Mouse (Mus musculus) embryonic fibroblast, embryonic 13.5 days (primary cell): ENCODE data around the gene Scnn1a. TPM values are rescaled to one million over a fixed set of nuclear protein-coding genes. Genes with fewer than 3 reads are reported as not detected.

Experiments
- H3K27ac ChIP-seq: 2 replicates; pipeline ENCODE4 v1.5.1; 2012; ENCODE audit warnings: low read length, control low read depth, inconsistent platforms; ENCODE audit not compliant: insufficient read depth
- H3K4me1 ChIP-seq: 2 replicates; pipeline ENCODE4 v1.6.1; 2011; ENCODE audit warnings: low read length; ENCODE audit not compliant: control insufficient read depth, insufficient read depth
- H3K4me3 ChIP-seq: 2 replicates; pipeline ENCODE4 v1.5.1; 2011; ENCODE audit warnings: mild to moderate bottlenecking, control low read depth, low read length; ENCODE audit not compliant: insufficient read depth
- CTCF ChIP-seq: IDR thresholded peaks from 2 replicates; pipeline ENCODE4 v1.5.1; 2011; ENCODE audit warnings: mild to moderate bottlenecking, control low read depth, low read length, moderate library complexity, borderline replicate concordance; ENCODE audit not compliant: insufficient read depth
- POLR2A ChIP-seq: IDR thresholded peaks from 2 replicates; pipeline ENCODE4 v1.6.1; 2011; ENCODE audit warnings: low read depth, mild to moderate bottlenecking, control low read depth, low read length, moderate library complexity
- polyA plus RNA-seq: library from polyadenylated mRNA; stranded (reverse); fragments of >200 nt; gene quantifications from 2 replicates; pipeline ENCODE4 v1.2.4, GENCODE M21; 2011; ENCODE audit warnings: low read depth; ENCODE audit not compliant: missing spikeins, insufficient read length

Scnn1a gene
- polyA plus RNA-seq, 1 experiment = 0.70 TPM

DNA sequence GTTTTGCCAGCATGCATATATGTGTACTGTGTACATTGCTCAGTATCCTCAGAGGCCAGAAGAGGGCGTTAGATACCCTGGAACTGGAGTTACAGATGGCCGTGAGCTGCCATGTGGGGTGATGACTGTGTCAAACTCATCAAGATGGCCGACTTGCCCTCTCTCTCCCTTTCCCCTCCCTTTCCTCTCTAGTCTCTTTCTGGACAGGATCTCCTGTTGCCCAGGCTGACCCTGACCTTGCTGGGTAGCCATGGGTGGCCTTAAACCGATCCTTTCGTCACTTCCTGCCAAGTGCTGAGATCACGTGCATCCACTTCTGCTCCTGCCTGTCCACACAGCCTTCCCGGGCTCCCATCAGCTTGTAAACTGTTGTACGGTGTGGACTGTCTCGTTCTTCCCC is 39.5 kb downstream of the Scnn1a start:
- H3K27ac ChIP-seq = no peak overlapping the region
- H3K4me3 ChIP-seq = no peak overlapping the region
- peaks cover 9% of the 10 kb centered on the region; the same call in 1 of the 2 replicates for H3K4me1 ChIP-seq
- TF ChIP-seq POLR2A (no peak), CTCF (no peak)

DNA sequence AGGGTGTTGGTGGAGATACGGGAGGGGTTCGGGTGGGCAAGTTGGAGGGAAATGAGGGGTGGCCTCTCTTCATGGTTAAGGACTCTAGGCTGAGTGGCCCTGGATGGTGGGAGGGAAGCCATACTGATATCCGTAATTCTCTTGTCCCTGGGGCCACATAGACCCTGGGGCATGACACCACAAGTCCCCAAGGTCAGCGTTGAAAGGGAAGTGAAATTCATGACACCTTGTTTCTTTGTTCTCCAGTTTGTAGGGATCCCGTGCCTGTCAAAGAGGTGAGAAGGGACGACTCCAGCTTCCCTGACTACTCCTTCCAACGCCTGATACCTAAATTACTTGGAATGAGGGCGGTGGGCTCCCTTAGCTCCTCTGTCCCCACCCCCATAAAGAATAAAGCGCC is 40.4 kb downstream of the Scnn1a start:
- no peak overlapping the region for H3K27ac ChIP-seq
- TF ChIP-seq POLR2A (no peak), CTCF (no peak)
- no peak overlapping the region for H3K4me3 ChIP-seq
- H3K4me1 ChIP-seq = peaks cover under 1% of the 10 kb centered on the region; the same call in 1 of the 2 replicates

DNA sequence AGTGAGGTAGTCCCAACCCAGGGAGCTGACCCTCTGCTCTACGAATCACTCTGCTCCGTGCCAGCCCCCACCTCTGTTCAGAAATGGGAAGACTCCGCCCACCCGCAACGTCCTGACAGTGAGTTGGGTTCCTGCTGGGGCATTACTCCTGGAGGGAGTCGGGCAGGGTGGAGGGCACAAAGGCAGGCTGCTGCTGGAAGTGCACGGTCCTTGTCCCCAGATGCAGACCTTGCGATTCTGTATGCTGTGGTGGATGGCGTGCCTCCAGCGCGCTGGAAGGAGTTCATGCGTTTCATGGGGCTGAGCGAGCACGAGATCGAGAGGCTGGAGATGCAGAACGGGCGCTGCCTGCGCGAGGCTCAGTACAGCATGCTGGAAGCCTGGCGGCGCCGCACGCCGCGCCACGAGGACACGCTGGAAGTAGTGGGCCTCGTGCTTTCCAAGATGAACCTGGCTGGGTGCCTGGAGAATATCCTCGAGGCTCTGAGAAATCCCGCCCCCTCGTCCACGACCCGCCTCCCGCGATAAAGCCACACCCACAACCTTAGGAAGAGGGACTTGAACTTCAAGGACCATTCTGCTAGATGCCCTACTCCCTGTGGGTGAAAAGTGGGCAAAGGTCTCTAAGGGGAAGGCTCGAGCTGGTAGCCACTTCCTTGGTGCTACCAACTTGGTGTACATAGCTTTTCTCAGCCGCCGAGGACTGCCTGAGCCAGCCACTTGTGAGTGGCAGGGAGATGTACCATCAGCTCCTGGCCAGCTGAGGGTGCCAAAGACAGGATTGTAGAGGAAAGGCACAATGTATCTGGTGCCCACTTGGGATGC is 41.2 kb downstream of the Scnn1a start:
- Histone ChIP-seq H3K27ac (no peak overlapping the region), H3K4me1 (no peaks in the 10 kb centered on the region), H3K4me3 (no peak overlapping the region)
- TF ChIP-seq POLR2A = no peak
- 0 out of 2 replicates have a peak, but pooled peaks have one; percentile 10 for TF ChIP-seq CTCF

DNA sequence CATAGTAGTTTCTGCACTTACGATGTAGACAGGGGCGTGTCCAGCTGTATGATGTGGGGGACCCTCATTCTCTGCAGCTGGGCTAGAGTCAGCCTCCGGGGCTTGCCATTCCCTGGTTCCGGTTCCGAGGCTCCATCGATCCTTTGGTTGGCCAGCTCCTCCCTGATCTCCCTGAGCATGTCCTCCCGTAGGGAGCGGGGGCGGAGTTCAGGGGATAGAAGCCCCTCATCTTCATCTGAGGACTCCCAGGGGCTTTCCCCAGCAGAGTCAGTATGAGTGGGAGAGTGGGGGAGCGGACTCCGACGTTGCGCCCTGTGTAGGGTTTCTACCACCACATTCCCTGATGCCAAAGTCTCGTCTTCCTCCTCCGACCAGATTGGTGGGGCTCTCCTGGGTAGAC is 42.6 kb downstream of the Scnn1a start:
- H3K27ac ChIP-seq = no peak overlapping the region
- TF ChIP-seq CTCF (no peak), POLR2A (no peak)
- no peak overlapping the region for H3K4me3 ChIP-seq
- no peaks in the 10 kb centered on the region for H3K4me1 ChIP-seq

DNA sequence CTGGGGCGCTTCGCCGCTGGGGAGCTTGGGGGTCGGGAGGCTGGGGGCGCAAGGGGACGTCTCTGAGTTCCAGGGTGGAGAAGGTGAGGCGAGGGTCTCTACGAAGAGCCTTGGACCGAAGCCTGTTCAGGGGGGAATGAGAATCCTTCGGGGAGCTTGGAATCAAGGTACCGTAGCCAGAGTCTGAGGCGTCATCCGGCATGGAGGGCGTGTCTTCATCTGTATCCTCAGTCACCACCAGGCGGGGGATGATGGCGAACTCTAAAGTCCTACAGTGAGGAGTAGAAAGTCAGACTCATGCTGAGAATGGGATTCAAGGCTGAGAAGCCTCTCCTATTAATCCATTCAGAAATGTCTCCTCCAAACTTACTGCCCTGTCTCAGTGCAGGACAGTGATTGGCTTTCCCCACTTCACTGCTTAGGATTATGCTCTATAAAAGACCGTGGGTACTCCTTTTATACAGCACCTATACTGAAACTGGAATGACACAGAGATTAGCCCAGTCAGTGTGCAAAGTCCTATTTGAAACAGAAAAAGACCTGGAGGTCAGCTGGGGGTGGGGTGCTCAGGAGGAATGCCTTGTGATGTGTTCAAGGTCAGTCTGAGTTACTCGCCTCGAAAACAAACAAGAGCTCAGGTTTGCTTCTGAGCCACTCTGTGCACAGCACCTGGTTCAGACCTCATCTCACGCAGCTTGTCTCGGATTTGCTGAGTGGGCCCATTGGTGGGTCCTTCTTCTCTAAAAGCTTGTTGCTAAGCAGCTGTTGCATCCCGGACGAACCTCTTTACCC is 43.2 kb downstream of the Scnn1a start:
- TF ChIP-seq POLR2A (no peak), CTCF (no peak)
- H3K4me3 ChIP-seq = no peak overlapping the region
- no peak overlapping the region for H3K27ac ChIP-seq
- H3K4me1 ChIP-seq = no peaks in the 10 kb centered on the region

DNA sequence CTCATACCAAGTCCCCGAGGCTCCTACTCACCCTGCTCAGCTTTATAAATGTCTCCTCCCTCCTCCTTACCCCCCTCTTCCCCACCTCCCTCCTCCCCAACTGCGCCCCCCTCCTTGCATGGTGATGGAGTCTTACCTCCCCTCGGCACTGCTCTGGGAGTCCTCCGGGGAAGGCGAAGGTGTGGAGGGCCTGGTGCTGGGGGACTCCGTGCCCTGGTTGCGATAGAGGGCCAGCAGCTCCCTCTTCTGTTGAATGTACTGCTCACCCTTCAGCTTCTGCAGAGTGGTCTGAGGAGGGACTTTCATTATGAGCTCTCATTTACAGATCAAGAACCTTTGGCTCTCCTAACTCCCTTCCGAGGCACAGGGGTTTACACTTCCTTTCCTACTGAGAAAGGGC is 44.0 kb downstream of the Scnn1a start:
- H3K27ac ChIP-seq = no peak overlapping the region
- no peaks in the 10 kb centered on the region for H3K4me1 ChIP-seq
- TF ChIP-seq POLR2A = no peak
- TF ChIP-seq CTCF = peak; percentile 31; the same call in 1 of the 2 replicates
- H3K4me3 ChIP-seq = no peak overlapping the region

DNA sequence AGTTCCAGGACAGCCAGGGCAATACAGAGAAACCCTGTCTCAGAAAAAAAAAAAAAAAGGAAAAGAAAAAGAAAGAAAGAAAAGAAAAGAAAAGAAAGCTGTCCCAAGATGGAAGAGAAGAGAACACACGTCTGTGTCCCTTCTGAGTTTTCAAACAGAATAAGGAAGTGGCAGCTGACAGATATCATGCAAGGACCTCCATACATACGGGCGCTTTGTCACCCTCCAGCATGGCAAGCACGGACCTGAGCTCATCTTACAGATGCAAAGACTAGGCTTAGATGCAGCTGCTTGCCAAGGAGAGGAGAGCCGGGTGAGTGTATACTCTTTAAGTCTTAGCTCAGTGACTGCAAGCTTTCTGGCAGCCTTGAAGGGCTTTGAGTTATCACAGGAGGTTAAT is 45.1 kb downstream of the Scnn1a start:
- TF ChIP-seq CTCF (no peak), POLR2A (no peak)
- H3K4me3 ChIP-seq = no peak overlapping the region
- H3K27ac ChIP-seq = no peak overlapping the region
- no peaks in the 10 kb centered on the region for H3K4me1 ChIP-seq

DNA sequence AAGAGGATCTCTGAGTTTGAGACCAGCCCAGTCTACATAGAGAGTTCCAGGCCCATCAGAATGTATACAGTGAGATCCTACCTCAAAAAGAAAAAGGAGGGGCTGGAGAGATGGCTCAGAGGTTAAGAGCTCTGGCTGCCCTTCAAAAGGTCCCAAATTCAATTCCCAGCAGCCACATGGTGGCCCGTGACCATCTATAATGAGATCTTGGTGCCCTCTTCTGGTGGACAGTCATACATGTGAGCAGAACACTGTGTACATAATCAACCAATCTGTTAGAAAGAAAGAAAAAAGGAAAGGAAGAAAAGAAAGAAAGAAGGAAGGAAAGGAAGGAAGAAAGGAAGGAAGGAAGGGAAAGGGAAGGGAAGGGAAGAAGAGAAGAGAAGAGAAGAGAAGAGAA is 45.7 kb downstream of the Scnn1a start:
- no peaks in the 10 kb centered on the region for H3K4me1 ChIP-seq
- no peak overlapping the region for H3K4me3 ChIP-seq
- TF ChIP-seq CTCF = no peak
- no peak for TF ChIP-seq POLR2A
- no peak overlapping the region for H3K27ac ChIP-seq

DNA sequence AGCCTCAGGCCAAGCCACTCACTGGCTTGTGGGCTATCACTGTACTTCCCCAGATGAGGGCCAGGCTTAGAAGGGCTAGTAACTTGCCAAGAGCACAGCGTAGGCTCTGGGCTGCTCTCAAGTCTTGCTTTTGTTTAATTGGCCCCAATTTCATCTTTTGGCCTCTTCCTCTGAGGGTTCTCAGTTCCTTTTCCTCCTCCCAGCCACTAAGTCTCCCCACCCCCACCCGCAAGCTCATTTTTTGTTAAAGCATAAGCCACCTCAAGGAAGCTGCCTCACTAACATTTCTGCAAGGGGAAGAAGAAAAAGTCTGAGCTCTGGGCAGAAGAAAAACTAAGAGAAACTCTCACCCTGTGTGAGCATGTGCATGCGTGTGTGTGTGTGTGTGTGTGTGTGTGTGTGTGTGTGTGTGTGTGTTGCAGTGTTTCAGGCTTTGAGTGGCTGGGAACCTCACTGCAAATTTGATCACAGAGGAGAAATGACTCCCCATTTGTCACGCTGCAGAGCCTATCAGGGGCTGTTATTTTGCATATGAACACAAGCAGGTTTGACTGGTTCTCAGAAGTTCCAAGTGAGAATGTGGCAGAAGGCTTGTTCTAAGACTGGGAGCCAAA is 47.4 kb downstream of the Scnn1a start:
- TF ChIP-seq CTCF = no peak
- no peak for TF ChIP-seq POLR2A
- Histone ChIP-seq H3K4me1 (no peaks in the 10 kb centered on the region), H3K4me3 (no peak overlapping the region), H3K27ac (no peak overlapping the region)

DNA sequence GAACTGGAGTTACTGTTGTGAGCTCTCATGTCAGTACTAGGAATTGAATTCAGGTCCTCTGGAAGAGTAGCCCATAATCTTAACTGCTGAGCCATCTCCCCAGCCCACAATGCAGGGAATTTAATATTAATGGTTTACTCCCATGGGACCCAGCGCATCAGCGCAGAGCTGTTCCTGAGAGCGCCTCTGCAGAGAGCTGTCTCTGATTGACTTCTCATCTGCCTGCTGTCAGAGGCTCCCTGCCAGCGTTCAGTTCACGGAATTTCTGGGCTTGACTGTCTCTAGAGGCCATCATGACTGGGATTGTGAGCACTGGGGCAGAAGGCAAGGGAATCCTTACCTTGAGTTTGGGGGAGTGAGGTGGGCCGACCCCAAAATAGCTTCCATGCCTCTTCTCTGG is 56.6 kb downstream of the Scnn1a start:
- Histone ChIP-seq H3K27ac (no peak overlapping the region), H3K4me1 (peaks cover 5% of the 10 kb centered on the region), H3K4me3 (no peak overlapping the region)
- TF ChIP-seq CTCF (no peak), POLR2A (no peak)
